Mouse (Mus musculus) forebrain, embryonic 16.5 days (tissue): ENCODE results near the gene Rbbp5. TPM values are rescaled to one million over a fixed set of nuclear protein-coding genes. Genes with fewer than 3 reads are reported as not detected.
"Not testable (repeated sequence)": the region's sequence is repeated elsewhere in the genome, so short reads cannot be mapped to it uniquely, and the experiment has no call there.

ENCODE experiments used
- ATAC-seq: fragments of 200-750 bp; cut with Nextera tagmentation; 2 replicates; pipeline ENCODE4 v1.8.0; 2017; ENCODE audit warnings: mild to moderate bottlenecking, moderate library complexity
- H3K27ac ChIP-seq: fragments of 300-500 bp; sonication (generic); 2 replicates; pipeline ENCODE4 v1.5.1; 2014; ENCODE audit warnings: low read length, control low read depth
- H3K27me3 ChIP-seq: fragments of 300-500 bp; sonication (generic); replicated peaks from 2 replicates; pipeline ENCODE4 v1.6.1; 2014; ENCODE audit warnings: low read length; ENCODE audit not compliant: control insufficient read depth, insufficient read depth
- H3K36me3 ChIP-seq: fragments of 300-500 bp; sonication (generic); 2 replicates; pipeline ENCODE4 v1.6.1; 2014; ENCODE audit not compliant: control insufficient read depth, insufficient read depth
- H3K4me1 ChIP-seq: fragments of 300-500 bp; sonication (generic); replicated peaks from 2 replicates; pipeline ENCODE4 v1.6.1; 2014; ENCODE audit warnings: low read length; ENCODE audit not compliant: control insufficient read depth, insufficient read depth
- H3K4me2 ChIP-seq: fragments of 300-500 bp; sonication (generic); 2 replicates; pipeline ENCODE4 v1.6.1; 2014; ENCODE audit warnings: mild to moderate bottlenecking, low read length, control low read depth
- H3K4me3 ChIP-seq: fragments of 300-500 bp; sonication (generic); replicated peaks from 2 replicates; pipeline ENCODE4 v1.5.1; 2014; ENCODE audit warnings: mild to moderate bottlenecking, low read length, control low read depth
- H3K9ac ChIP-seq: fragments of 300-500 bp; sonication (generic); replicated peaks from 2 replicates; pipeline ENCODE4 v1.6.1; 2014; ENCODE audit warnings: low read depth, low read length, control low read depth
- H3K9me3 ChIP-seq: fragments of 300-500 bp; sonication (generic); 2 replicates; pipeline ENCODE4 v1.6.1; 2016; ENCODE audit warnings: low read length; ENCODE audit not compliant: control insufficient read depth
- WGBS: fragments of 180-500 bp; shearing (Covaris S2); extraction: QIAGEN DNeasy Blood & Tissue Kit; methylation state at CpG from one replicate; pipeline ENCODE4 v1.1.7; 2014; 5-methylcytosine and 5-hydroxymethylcytosine counted together
- polyA plus RNA-seq: library from polyadenylated mRNA; unstranded; fragments of >200 nt; fragmentation: Nextera tagmentation; extraction: Ambion mirVana; gene quantifications from 2 replicates; pipeline ENCODE4 v1.2.1, GENCODE M21; 2015

The Rbbp5 gene
- polyA plus RNA-seq, 1 experiment from 2014 or later = 55.4 TPM

DNA sequence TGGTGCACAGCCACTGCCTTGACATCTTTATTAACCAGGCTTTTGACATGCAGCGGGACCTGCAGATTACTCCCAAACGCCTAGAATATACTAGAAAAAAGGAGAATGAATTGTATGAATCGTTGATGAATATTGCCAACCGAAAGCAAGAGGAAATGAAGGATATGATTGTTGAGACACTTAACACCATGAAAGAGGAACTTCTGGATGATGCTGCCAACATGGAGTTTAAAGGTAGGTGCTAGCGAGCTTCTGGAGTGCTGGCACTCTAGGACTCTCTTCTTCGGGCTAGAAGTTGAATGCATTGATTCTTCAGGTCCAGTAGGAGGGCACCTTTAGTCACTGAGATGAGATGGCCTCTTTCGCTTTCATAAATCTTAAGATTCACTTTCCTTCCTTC is 27.4 kb upstream of the Rbbp5 start:
- Histone ChIP-seq H3K27ac (no peak overlapping the region), H3K4me1 (no peaks in the 10 kb centered on the region), H3K9me3 (no peaks in the 10 kb centered on the region), H3K9ac (no peak overlapping the region), H3K27me3 (no peaks in the 10 kb centered on the region), H3K36me3 (peaks cover 20% of the 10 kb centered on the region), H3K4me2 (no peak overlapping the region), H3K4me3 (no peak overlapping the region)
- 95% methylated on average over 7 of the region's 7 CpGs for WGBS
- ATAC-seq = no peak

DNA sequence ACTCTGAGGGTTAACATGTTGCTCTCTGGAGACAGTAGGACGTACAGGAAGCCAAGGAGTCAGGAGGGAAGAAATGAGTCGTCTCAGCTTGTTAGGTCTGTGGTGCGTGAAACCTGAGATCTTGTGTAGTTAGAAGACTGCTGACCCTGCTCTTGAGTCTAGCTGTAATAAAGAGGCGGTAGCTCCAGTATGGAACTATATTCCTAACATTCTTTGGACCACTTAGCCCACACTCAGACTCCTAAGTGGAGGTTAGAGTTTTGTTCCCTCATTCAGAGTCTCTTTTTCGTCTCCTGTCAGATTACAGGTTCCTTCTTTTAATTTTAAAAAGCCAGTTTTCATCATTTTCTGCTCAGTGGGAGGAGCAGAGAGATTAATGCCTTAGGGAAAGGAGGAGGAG is 12.5 kb upstream of the Rbbp5 start:
- Histone ChIP-seq H3K36me3 (peaks cover 10% of the 10 kb centered on the region; the same call in 1 of the 2 replicates), H3K9ac (no peak overlapping the region), H3K4me3 (no peak overlapping the region)

DNA sequence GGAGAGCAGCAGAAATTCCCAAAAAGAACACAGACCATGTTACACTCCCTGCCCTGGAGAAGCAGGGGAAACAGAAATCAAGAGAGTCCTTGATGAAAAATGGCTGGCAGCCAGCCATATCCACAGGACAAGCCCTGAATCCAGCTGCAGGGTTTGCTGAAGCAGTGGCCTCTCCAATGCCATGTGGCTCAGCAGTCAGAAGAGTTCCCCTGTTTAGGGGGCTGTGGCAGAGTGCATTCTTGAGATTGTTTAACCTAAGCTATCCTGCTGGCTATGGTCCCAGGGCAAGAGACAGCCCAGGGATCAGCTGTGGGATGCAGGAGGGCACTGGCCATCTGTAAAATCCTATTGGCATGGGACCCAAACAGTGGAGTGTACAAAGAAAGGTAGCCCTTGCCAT is 8.2 kb upstream of the Rbbp5 start:
- Histone ChIP-seq H3K36me3 (0 out of 2 replicates have a peak, but pooled peaks cover 2% of the 10 kb centered on the region), H3K27ac (no peak overlapping the region), H3K4me2 (no peak overlapping the region), H3K4me1 (no peaks in the 10 kb centered on the region), H3K9me3 (no peaks in the 10 kb centered on the region), H3K9ac (no peak overlapping the region), H3K4me3 (no peak overlapping the region), H3K27me3 (no peaks in the 10 kb centered on the region)
- ATAC-seq = no peak

More for the DNA sequence above, 12.5 kb upstream of the Rbbp5 start:
- 87% methylated on average over 5 of the region's 5 CpGs for WGBS
- no peaks in the 10 kb centered on the region for H3K4me1 ChIP-seq
- H3K4me2 ChIP-seq = no peak overlapping the region
- no peaks in the 10 kb centered on the region for H3K9me3 ChIP-seq
- no peaks in the 10 kb centered on the region for H3K27me3 ChIP-seq
- H3K27ac ChIP-seq = no peak overlapping the region
- ATAC-seq = no peak

DNA sequence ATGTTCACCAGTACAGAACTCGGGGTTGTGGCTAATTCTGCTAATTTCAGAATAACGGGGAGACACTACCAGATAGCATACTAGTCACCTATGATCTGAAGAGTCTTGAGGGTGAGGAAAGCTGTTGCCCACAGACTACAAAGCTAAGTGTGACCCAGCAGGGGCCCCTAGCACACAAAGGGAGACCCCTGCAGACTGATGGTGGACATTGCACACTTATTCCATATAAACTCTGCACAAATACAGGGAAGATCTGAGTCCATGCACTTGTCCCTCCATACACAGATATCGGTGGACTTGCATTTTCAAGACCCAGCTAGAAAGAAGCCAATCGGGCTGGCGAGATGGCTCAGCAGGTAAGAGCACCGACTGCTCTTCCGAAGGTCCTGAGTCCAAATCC is 7.6 kb upstream of the Rbbp5 start:
- no peak overlapping the region for H3K9ac ChIP-seq
- H3K27me3 ChIP-seq = no peaks in the 10 kb centered on the region
- 94% methylated on average over 7 of the region's 7 CpGs for WGBS
- no peak for ATAC-seq
- H3K27ac ChIP-seq = no peak overlapping the region
- no peaks in the 10 kb centered on the region for H3K9me3 ChIP-seq
- no peaks in the 10 kb centered on the region for H3K4me1 ChIP-seq
- H3K4me3 ChIP-seq = no peak overlapping the region
- H3K4me2 ChIP-seq = no peak overlapping the region
- no peaks in the 10 kb centered on the region for H3K36me3 ChIP-seq

DNA sequence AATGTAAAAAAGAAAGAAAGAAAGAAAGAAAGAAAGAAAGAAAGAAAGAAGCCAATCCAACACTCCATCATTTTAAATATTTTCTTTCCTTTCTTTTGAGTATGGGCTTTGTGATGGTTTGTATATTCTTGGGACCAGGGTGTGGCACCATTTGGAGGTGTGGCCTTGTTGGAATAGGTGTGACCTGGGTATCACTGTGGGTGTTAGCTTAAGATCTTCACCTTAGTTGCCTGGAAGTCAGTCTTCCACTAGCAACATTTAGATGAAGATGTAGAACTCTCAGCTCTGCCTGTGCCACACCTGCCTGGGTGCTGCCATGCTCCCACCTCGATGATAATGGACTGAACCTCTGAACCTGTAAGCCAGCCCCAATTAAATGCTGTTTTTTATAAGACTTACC is 7.1 kb upstream of the Rbbp5 start:
- not testable (repeated sequence) for ATAC-seq, H3K4me1 ChIP-seq, H3K9me3 ChIP-seq, H3K36me3 ChIP-seq, H3K4me3 ChIP-seq, H3K27ac ChIP-seq, H3K9ac ChIP-seq, H3K4me2 ChIP-seq, H3K27me3 ChIP-seq
- 92% methylated on average over 1 of the region's 1 CpGs for WGBS

DNA sequence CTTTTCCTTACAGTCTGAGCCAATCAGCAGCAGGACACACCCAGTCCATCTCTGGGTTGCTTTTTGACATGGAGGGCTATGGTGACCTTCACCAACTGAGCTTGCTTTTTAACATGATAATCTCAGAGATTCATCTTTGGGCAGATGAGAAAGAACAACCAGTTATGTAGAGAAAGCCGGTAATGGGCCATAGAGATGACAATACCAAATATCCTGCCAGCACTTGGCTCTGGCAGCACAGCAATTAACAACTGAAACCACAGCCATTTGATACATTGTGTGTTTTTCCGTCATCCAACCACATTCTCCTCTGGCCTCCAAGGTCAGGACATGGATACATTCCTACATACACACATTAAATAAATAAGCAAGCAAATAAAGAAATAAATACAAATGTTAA is 6.1 kb upstream of the Rbbp5 start:
- H3K36me3 ChIP-seq = no peaks in the 10 kb centered on the region
- WGBS = 92% methylated on average over 2 of the region's 2 CpGs
- no peak overlapping the region for H3K4me2 ChIP-seq
- H3K9ac ChIP-seq = no peak overlapping the region
- H3K27ac ChIP-seq = no peak overlapping the region
- H3K27me3 ChIP-seq = no peaks in the 10 kb centered on the region
- H3K4me1 ChIP-seq = 0 out of 2 replicates have a peak, but pooled peaks cover 5% of the 10 kb centered on the region
- no peak overlapping the region for H3K4me3 ChIP-seq
- no peaks in the 10 kb centered on the region for H3K9me3 ChIP-seq
- ATAC-seq = no peak

DNA sequence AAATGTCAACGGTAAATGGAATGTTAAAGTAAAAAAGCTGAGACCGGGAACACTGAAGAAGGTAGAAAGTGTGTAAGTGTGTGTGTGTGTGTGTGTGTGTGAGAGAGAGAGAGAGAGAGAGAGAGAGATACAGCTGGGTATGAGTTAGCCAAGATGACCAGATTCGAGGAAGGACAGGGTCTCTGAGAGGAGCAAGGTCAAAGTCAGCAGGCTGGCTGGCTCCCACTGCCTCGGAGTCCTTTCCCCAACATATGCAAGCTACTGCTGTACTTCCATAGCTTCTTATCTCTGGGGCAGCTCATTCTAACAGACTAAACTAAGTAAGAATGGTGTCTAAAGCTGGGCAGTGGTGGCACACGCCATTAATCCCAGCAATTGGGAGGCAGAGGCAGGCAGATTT is 5.7 kb upstream of the Rbbp5 start:
- no peak overlapping the region for H3K27ac ChIP-seq
- no peak overlapping the region for H3K9ac ChIP-seq
- no peaks in the 10 kb centered on the region for H3K36me3 ChIP-seq
- ATAC-seq = no peak
- H3K9me3 ChIP-seq = no peaks in the 10 kb centered on the region
- H3K4me2 ChIP-seq = no peak overlapping the region
- no peaks in the 10 kb centered on the region for H3K27me3 ChIP-seq
- H3K4me3 ChIP-seq = no peak overlapping the region
- 89% methylated on average over 5 of the region's 5 CpGs for WGBS
- 0 out of 2 replicates have a peak, but pooled peaks cover 5% of the 10 kb centered on the region for H3K4me1 ChIP-seq

DNA sequence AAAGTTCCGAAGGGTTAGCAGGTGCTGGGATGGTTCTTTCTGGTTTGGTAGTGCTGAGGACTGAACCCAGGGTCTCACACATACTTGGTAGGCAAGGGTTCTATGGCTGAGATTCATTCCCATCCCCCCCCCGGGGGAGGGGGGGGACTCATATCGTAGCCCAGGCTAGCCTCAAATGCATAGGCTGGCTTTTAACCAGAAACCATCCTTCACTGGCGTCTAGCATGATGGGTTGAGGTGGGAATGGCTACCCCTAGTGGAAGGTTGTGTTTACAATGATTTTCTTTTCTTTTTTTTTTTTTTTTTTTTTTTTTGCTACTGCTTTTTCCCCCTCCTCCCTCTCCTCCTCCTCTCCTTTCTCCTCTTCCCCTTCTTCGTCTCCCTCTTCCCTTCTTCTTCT is 4.6 kb upstream of the Rbbp5 start:
- Histone ChIP-seq H3K27me3 (no peaks in the 10 kb centered on the region), H3K4me1 (0 out of 2 replicates have a peak, but pooled peaks cover 5% of the 10 kb centered on the region), H3K4me3 (no peak overlapping the region), H3K36me3 (no peaks in the 10 kb centered on the region), H3K9ac (no peak overlapping the region), H3K27ac (no peak overlapping the region), H3K9me3 (no peaks in the 10 kb centered on the region), H3K4me2 (no peak overlapping the region)
- 60% methylated on average over 5 of the region's 5 CpGs for whole genome bisulfite sequencing
- no peak for ATAC-seq

DNA sequence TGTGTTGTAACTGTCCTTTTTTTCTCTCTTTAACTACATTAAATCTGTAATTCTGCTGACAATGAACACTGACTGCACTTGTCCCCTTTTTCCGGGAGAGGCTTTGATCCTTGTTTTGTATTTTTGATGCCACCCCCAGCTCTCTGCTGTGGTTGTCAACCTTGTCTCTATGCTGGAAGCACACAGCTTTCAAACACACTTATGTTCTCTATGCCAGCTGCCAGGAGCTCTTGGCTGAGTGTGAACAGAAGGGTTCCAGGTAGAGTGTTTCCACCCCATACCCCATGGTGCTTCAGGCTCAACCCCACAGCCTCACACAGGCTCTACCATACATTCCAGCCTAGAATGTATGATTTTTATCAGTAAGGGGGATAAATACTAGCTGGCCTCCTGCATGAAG is 2.7 kb upstream of the Rbbp5 start:
- H3K4me3 ChIP-seq = no peak overlapping the region
- H3K27me3 ChIP-seq = no peaks in the 10 kb centered on the region
- no peaks in the 10 kb centered on the region for H3K9me3 ChIP-seq
- peaks cover 18% of the 10 kb centered on the region for H3K4me1 ChIP-seq
- H3K4me2 ChIP-seq = no peak overlapping the region
- no peak overlapping the region for H3K9ac ChIP-seq
- ATAC-seq = no peak
- no peaks in the 10 kb centered on the region for H3K36me3 ChIP-seq
- WGBS = 73% methylated on average over 1 of the region's 1 CpGs
- no peak overlapping the region for H3K27ac ChIP-seq

DNA sequence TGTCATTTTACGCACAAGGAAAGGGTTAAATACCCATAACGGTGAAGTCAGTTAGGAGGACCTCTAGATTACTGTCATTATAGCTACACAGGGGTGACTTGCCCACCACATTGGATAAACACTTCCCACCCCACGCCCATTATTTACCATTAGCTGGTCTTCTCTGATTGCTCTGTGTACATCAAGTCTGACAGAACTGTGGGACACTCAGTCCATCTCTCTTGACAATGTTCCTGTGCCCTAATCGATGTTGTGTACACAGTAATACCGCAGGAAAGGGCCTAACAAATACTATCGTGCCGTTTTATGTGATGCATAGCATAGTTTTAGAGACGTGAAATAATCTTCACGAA is 614 bp upstream of the Rbbp5 start:
- no peaks in the 10 kb centered on the region for H3K36me3 ChIP-seq
- H3K9ac ChIP-seq = peak overlapping the region; percentile 81
- WGBS = 5% methylated on average over 9 of the region's 9 CpGs
- no peaks in the 10 kb centered on the region for H3K9me3 ChIP-seq
- peak overlapping the region; percentile 56 for H3K27ac ChIP-seq
- H3K27me3 ChIP-seq = no peaks in the 10 kb centered on the region
- H3K4me3 ChIP-seq = peak overlapping the region; percentile 80
- peak; percentile 51 for ATAC-seq
- H3K4me2 ChIP-seq = peak overlapping the region; percentile 92
- peaks cover 18% of the 10 kb centered on the region for H3K4me1 ChIP-seq
